Mouse (Mus musculus): ENCODE results near the gene Gdf5.
"Not testable (repeated sequence)": the region's sequence is repeated elsewhere in the genome, so short reads cannot be mapped to it uniquely, and the experiment has no call there.

Gene Gdf5

GRCm38 (mm10) chr2:155940681-155941080 is 4.5 kb downstream of the Gdf5 start, which contains the start of gene Gm15557:
Gm15557 (plus strand) TSS chr2:155940728.
- no peak for DNase-seq (ENCODE audit: low spot score)

DNA sequence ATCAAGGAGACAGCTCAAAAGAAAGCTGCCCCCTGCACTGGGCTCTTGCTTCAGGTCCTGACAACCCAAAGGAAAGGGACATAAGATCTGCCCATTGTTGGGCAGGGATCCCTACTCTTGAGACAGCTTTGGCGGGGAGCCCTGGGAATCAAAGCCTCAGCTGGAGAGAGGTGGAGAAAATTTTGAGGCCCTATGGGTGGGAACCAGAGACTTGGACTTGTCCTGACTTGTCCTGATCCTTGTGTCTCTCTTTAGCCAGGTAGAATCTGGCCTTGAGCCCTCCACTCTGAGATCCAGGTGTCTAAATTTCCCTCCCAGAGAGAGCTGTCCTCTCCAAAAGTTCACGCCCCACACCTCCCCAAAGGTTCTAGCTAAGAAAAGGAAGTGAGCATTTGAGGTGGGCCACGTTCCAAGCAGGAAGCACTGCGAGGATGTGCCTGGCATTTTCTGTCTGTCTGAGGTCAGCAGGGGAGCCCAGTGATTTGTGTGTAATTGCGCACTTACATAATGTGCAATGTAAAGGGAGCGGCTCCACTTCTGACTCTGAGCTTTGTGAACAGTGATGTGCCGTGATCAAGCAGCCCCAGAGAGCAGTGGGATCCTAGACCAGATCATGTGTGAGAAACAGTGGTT is 5.2 kb downstream of the Gdf5 start:
- DNase-seq (ENCODE audit: low spot score): no peak

- DNase-seq (ENCODE audit: low spot score): peak; percentile 97
Observed at GRCm38 (mm10) chr2:155929531-155930442, 15.4 kb downstream of the Gdf5 start, which contains the start of gene Uqcc1. Uqcc1 (minus strand) TSS chr2:155930310.

GRCm38 (mm10) chr2:155928711-155929345 is 16.3 kb downstream of the Gdf5 start:
- no peak for DNase-seq (ENCODE audit: low spot score)

DNA sequence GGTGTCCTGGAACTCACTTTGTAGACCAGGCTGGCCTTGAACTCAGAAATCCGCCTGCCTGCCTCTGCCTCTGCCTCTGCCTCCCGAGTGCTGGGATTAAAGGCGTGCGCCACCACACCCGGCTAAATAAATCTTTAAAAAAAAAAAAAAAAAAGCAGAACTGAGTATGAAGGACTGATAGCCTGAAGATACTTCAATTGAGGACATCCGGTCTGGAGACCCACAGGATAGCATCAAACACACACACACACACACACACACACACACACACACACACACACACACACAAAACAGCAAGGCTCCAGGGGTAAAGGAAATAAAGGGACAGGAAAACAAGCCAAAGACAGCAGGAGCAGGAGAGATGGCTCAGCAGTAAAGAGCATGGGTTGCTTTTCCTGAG is 20.0 kb downstream of the Gdf5 start:
- DNase-seq (ENCODE audit: low spot score): not testable (repeated sequence)

GRCm38 (mm10) chr2:155923143-155923542 is 22.0 kb downstream of the Gdf5 start:
- no peak for DNase-seq (ENCODE audit: low spot score)

DNA sequence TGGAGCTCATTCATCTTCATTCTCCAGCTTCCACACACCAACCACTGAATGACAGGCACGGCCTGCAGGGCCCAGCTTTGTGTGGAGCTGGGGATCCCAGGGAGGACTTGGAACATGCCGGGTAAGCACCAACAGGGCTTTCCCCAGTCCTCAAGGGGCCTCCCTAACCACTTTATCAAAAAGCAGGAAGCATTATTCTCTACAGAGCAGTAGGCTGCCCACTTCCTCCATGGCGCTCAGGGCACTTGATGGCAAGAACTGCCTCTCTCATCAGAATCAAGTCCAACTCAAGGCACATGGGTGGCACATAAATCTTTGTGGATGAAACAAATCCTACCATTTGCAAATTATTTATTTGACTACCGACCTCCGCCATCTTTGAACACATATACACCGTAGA is 30.5 kb downstream of the Gdf5 start:
- DNase-seq (ENCODE audit: low spot score): no peak

- DNase-seq (ENCODE audit: low spot score): no peak
Observed at GRCm38 (mm10) chr2:155903632-155904008, 41.5 kb downstream of the Gdf5 start.

DNA sequence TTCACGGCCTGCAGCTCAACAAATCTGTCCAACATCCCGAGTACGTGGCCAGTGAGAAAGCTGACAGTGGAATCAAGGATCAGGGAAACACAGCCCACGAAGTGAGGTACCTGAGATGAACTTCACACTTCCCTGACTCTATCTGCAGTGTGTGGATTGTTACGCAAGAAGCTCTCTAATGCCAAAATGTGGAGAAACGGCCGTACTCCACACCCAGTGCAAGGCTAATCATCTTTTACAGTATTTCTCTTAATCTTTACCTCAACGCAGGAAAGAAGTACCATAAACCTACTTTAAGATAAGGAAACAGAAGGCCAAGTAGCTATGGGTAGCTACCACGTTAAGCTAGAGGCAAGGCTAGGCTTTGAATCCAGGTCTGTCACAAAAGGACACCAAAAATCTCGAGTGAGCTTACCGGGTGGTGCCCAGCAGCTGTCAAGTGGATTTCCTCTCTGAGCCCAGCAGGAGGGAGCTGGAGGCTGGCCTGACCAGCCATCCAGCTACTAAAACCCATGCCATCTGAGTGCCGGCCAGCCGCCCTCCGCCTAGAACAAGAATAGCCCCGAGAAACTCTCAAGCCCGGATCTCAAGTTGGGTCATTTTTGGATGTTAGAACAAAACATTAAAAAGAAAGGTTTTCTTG is 42.1 kb downstream of the Gdf5 start:
- peak; percentile 21 for DNase-seq (ENCODE audit: low spot score)

GRCm38 (mm10) chr2:155895046-155895735 is 50.0 kb downstream of the Gdf5 start:
- DNase-seq (ENCODE audit: low spot score): no peak

- DNase-seq (ENCODE audit: low spot score): no peak
Observed at GRCm38 (mm10) chr2:155894307-155895045, 50.7 kb downstream of the Gdf5 start.

Measured in retina, embryonic 14.5 days (tissue).